Mouse (Mus musculus): Measurements from ENCODE around the gene Hist1h2ab. TPM values are rescaled to one million over a fixed set of nuclear protein-coding genes. Genes with fewer than 3 reads are reported as not detected.

Hist1h2ab gene
- polyA plus RNA-seq, 1 experiment from 2014 or later, result 15.7 TPM

DNA sequence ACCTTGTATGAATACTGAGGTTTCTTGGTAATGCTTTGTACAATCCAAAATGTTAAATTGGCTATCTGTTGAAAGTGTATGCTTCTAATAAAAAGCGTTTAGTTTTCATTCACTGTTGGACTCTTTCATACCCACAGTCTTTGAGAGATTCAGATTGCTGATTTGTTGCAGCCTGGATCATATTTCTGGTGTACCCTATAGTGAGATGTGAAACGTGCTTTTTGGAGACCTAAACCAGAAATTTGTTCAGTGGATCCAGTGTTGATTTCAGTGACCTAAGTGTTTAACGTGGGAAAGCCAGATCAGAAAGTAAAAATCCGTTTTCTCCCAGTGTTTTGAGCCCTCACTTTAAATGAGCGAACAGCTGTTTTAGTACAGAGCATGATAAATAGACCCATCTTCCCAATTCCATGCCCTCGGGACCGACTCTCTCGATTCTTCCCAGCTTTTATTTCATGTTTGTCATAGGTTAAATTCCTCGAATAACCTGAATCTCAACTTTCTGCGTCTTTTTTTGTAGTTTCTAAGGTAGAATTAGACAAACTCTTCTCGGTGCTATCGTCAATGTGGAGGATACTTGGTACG is 10.6 kb upstream of the Hist1h2ab start:
- peak overlapping the region; percentile 84 for H3K4me2 ChIP-seq (replicated peaks; ENCODE audit: low read depth)
- H3K27me3 ChIP-seq (ENCODE audit: control insufficient read depth, insufficient read depth, low read length), result no peaks in the 10 kb centered on the region
- DNase-seq (ENCODE audit: low spot score) (no peak), ATAC-seq (ENCODE audit: low FRiP score, low TSS enrichment) (no peak)
- H3K9ac ChIP-seq (ENCODE audit: low read length), result peak overlapping the region; percentile 88
- H3K4me3 ChIP-seq (ENCODE audit: low read depth, low read length), result peak overlapping the region; percentile 55
- no peaks in the 10 kb centered on the region for H3K36me3 ChIP-seq (ENCODE audit: control insufficient read depth, insufficient read depth, low read length)
- no peak for TF ChIP-seq EP300 (optimal IDR thresholded peaks at IDR 0.05)
- TF ChIP-seq CTCF (IDR thresholded peaks at IDR 0.05; ENCODE audit: low read depth), result no peak
- WGBS, result 14% methylated on average over 13 of the region's 13 CpGs
- H3K9me3 ChIP-seq (ENCODE audit: control insufficient read depth, low read length), result no peaks in the 10 kb centered on the region
- H3K4me1 ChIP-seq (replicated peaks; ENCODE audit: control insufficient read depth, insufficient read depth), result no peaks in the 10 kb centered on the region
- H3K27ac ChIP-seq (replicated peaks), result peak overlapping the region; percentile 96

DNA sequence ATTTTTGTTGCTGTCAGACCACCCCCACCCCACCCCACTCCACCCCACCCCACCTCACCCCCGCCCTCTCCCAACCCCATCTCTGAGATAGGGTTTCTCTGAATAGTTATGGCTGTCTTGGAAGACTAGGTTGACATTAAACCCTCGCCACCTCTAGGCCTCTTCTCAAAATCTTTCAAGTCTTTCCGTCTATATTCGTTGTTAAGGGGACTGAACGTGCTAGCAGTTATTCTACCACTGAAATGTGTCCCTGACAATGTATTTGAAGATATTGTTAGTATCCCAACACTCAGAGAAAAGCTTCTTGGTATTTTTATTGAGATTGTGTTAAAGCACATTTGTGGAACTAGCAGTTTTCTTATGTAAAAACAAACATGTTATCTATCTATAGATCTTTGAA is 10.0 kb upstream of the Hist1h2ab start:
- H3K4me2 ChIP-seq (replicated peaks; ENCODE audit: low read depth), result peak overlapping the region; percentile 84; the same call in 1 of the 2 replicates
- no peak overlapping the region for H3K4me3 ChIP-seq (ENCODE audit: low read depth, low read length)
- H3K27ac ChIP-seq (replicated peaks), result no peak overlapping the region
- no peaks in the 10 kb centered on the region for H3K36me3 ChIP-seq (ENCODE audit: control insufficient read depth, insufficient read depth, low read length)
- TF ChIP-seq CTCF (IDR thresholded peaks at IDR 0.05; ENCODE audit: low read depth), result no peak
- TF ChIP-seq EP300 (optimal IDR thresholded peaks at IDR 0.05), result no peak
- H3K4me1 ChIP-seq (replicated peaks; ENCODE audit: control insufficient read depth, insufficient read depth), result no peaks in the 10 kb centered on the region
- ATAC-seq (ENCODE audit: low FRiP score, low TSS enrichment) (no peak), DNase-seq (ENCODE audit: low spot score) (no peak)
- no peak overlapping the region for H3K9ac ChIP-seq (ENCODE audit: low read length)
- 46% methylated on average over 5 of the region's 5 CpGs for WGBS
- H3K9me3 ChIP-seq (ENCODE audit: control insufficient read depth, low read length), result no peaks in the 10 kb centered on the region
- H3K27me3 ChIP-seq (ENCODE audit: control insufficient read depth, insufficient read depth, low read length), result no peaks in the 10 kb centered on the region

DNA sequence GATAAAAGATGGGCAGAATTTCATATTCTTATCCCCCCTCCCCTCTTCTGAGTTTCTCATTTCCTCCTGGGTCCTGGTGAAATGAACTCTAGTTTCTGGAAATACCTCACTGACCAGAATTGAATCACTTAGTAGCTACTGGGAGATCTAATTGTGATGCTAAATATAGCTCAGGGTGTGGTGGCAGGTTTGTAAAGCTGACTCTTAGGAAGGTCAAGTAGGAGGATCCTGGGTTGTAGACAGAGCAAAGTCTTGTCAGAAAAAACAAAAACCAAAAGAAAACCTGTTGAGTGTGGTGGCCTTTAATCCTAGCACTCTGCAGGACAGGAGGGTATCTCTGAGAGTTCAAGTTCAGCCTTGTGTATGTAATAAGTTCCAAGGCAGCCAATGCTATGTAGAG is 8.9 kb upstream of the Hist1h2ab start:
- DNase-seq (ENCODE audit: low spot score) (no peak), ATAC-seq (ENCODE audit: low FRiP score, low TSS enrichment) (no peak)
- no peaks in the 10 kb centered on the region for H3K27me3 ChIP-seq (ENCODE audit: control insufficient read depth, insufficient read depth, low read length)
- H3K4me1 ChIP-seq (replicated peaks; ENCODE audit: control insufficient read depth, insufficient read depth), result no peaks in the 10 kb centered on the region
- no peak overlapping the region for H3K4me3 ChIP-seq (ENCODE audit: low read depth, low read length)
- TF ChIP-seq EP300 (optimal IDR thresholded peaks at IDR 0.05) (no peak), CTCF (IDR thresholded peaks at IDR 0.05; ENCODE audit: low read depth) (no peak)
- no peak overlapping the region for H3K9ac ChIP-seq (ENCODE audit: low read length)
- H3K9me3 ChIP-seq (ENCODE audit: control insufficient read depth, low read length), result no peaks in the 10 kb centered on the region
- no peak overlapping the region for H3K4me2 ChIP-seq (replicated peaks; ENCODE audit: low read depth)
- H3K27ac ChIP-seq (replicated peaks), result no peak overlapping the region
- H3K36me3 ChIP-seq (ENCODE audit: control insufficient read depth, insufficient read depth, low read length), result no peaks in the 10 kb centered on the region

DNA sequence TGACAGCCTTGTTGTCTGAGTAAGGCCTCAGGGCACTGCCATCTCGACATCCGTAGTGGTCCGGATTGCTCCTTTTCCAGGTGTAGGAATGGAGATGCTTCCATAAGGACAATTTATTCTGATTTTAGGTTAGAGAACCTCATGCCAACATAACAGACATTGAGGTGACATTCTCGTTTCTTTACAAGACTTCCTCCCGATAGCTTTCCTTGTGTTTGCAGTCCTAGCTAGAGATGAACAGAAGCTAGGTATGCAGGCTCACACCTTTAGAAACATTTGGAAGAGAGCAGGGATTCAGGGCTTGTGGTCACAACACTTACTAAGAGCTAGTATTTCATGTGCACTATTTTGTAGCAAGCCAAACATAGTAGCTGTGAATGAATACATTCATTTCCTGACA is 7.7 kb upstream of the Hist1h2ab start:
- TF ChIP-seq EP300 (optimal IDR thresholded peaks at IDR 0.05) (no peak), CTCF (IDR thresholded peaks at IDR 0.05; ENCODE audit: low read depth) (no peak)
- WGBS, result 78% methylated on average over 5 of the region's 5 CpGs
- no peak overlapping the region for H3K4me2 ChIP-seq (replicated peaks; ENCODE audit: low read depth)
- ATAC-seq (ENCODE audit: low FRiP score, low TSS enrichment) (no peak), DNase-seq (ENCODE audit: low spot score) (no peak)
- no peaks in the 10 kb centered on the region for H3K36me3 ChIP-seq (ENCODE audit: control insufficient read depth, insufficient read depth, low read length)
- no peak overlapping the region for H3K9ac ChIP-seq (ENCODE audit: low read length)
- no peak overlapping the region for H3K27ac ChIP-seq (replicated peaks)
- H3K4me1 ChIP-seq (replicated peaks; ENCODE audit: control insufficient read depth, insufficient read depth), result no peaks in the 10 kb centered on the region
- H3K4me3 ChIP-seq (ENCODE audit: low read depth, low read length), result no peak overlapping the region
- H3K9me3 ChIP-seq (ENCODE audit: control insufficient read depth, low read length), result no peaks in the 10 kb centered on the region
- no peaks in the 10 kb centered on the region for H3K27me3 ChIP-seq (ENCODE audit: control insufficient read depth, insufficient read depth, low read length)

DNA sequence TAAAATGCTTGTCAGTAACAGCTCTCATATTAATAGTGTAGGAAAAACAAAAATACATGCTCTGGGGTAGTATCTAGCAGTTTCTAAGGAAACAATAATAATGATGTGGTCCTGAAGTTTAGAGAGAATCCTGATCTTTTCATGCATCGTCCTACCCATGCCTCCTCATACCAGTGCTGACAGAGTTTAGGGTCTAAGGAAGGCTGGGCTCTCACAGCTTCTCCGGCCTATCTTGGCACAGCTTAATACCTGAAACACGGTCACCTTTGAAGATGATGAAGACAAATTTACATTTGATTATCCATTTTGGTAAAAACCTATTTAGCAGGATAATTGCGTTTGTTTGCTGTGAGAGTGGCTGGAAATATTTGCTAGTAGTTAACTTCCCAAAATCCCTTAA is 7.0 kb upstream of the Hist1h2ab start:
- Histone ChIP-seq H3K27ac (replicated peaks) (no peak overlapping the region), H3K27me3 (ENCODE audit: control insufficient read depth, insufficient read depth, low read length) (no peaks in the 10 kb centered on the region), H3K9me3 (ENCODE audit: control insufficient read depth, low read length) (no peaks in the 10 kb centered on the region), H3K4me2 (replicated peaks; ENCODE audit: low read depth) (no peak overlapping the region), H3K4me3 (ENCODE audit: low read depth, low read length) (peak overlapping the region; percentile 33; the same call in 1 of the 2 replicates), H3K4me1 (replicated peaks; ENCODE audit: control insufficient read depth, insufficient read depth) (no peaks in the 10 kb centered on the region), H3K36me3 (ENCODE audit: control insufficient read depth, insufficient read depth, low read length) (no peaks in the 10 kb centered on the region), H3K9ac (ENCODE audit: low read length) (no peak overlapping the region)
- TF ChIP-seq CTCF (IDR thresholded peaks at IDR 0.05; ENCODE audit: low read depth), result no peak
- TF ChIP-seq EP300 (optimal IDR thresholded peaks at IDR 0.05), result no peak
- WGBS, result 27% methylated on average over 4 of the region's 4 CpGs
- DNase-seq (ENCODE audit: low spot score) (no peak), ATAC-seq (ENCODE audit: low FRiP score, low TSS enrichment) (no peak)

DNA sequence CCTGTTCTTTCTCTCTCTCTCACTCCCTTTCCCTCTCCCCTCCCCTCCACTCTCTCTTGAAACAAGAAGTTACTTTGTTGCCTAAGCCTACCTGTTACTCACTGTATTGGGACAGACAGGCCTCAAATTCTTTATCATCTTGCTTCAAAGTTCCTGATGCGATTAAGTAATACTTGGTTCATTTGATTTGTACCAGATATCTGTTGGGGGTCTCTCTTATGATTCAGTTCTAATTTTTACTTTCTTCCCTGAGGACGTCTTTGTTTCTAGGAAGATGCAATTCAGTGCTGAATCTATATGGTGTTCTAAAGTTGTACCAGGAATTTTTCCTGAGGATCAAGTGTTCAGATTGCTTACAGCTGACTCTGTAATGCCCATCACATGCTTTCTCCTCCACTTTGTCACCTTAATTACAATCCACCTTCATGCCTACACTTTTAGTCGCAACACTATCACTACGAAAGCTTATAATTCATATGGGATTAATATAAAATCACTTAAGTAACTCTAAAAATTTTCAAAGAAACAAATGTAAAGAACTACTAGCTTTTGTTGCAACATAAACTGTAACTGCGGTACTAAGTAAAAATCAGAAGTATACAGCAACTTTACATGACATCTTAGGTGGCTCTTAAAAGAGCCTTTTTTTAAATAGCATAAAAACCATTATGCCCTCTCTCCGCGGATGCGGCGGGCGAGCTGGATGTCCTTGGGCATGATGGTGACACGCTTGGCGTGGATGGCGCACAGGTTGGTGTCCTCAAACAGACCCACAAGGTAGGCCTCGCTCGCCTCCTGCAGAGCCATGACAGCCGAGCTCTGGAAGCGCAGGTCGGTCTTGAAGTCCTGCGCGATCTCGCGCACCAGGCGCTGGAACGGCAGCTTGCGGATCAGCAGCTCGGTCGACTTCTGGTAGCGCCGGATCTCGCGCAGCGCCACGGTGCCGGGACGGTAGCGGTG is 6.2 kb upstream of the Hist1h2ab start:
- ATAC-seq (ENCODE audit: low FRiP score, low TSS enrichment) (no peak), DNase-seq (ENCODE audit: low spot score) (no peak)
- 1% methylated on average over 13 of the region's 36 CpGs for WGBS
- Histone ChIP-seq H3K27me3 (ENCODE audit: control insufficient read depth, insufficient read depth, low read length) (no peaks in the 10 kb centered on the region), H3K4me1 (replicated peaks; ENCODE audit: control insufficient read depth, insufficient read depth) (no peaks in the 10 kb centered on the region), H3K36me3 (ENCODE audit: control insufficient read depth, insufficient read depth, low read length) (no peaks in the 10 kb centered on the region), H3K4me2 (replicated peaks; ENCODE audit: low read depth) (peak overlapping the region; percentile 62), H3K9me3 (ENCODE audit: control insufficient read depth, low read length) (no peaks in the 10 kb centered on the region), H3K4me3 (ENCODE audit: low read depth, low read length) (peak overlapping the region; percentile 33), H3K9ac (ENCODE audit: low read length) (peak overlapping the region; percentile 41), H3K27ac (replicated peaks) (no peak overlapping the region)
- TF ChIP-seq CTCF (IDR thresholded peaks at IDR 0.05; ENCODE audit: low read depth) (no peak), EP300 (optimal IDR thresholded peaks at IDR 0.05) (no peak)

Measured in stomach, postnatal 0 days (tissue).